Mouse (Mus musculus): ENCODE data around the gene Speer4a. TPM values are rescaled to one million over a fixed set of nuclear protein-coding genes. Genes with fewer than 3 reads are reported as not detected.
"Not testable (repeated sequence)": the region's sequence is repeated elsewhere in the genome, so short reads cannot be mapped to it uniquely, and the experiment has no call there.

Speer4a gene
- polyA plus RNA-seq (2015; fragmentation: Nextera tagmentation; extraction: Ambion mirVana), result not detected in 2 replicates

- H3K9me3 ChIP-seq (ENCODE audit: control insufficient read depth, low read length); H3K4me2 ChIP-seq (ENCODE audit: low read depth, low read length); H3K9ac ChIP-seq (ENCODE audit: low read depth, low read length); H3K4me1 ChIP-seq (ENCODE audit: control insufficient read depth, insufficient read depth, low read length); H3K27ac ChIP-seq (ENCODE audit: low read length); ATAC-seq; H3K27me3 ChIP-seq (replicated peaks; ENCODE audit: control insufficient read depth, insufficient read depth, low read length); H3K36me3 ChIP-seq (ENCODE audit: control insufficient read depth, insufficient read depth, low read length); H3K4me3 ChIP-seq (ENCODE audit: low read length): not testable (repeated sequence)
- 74% methylated on average over 2 of the region's 2 CpGs for WGBS
These were observed at the start of gene Speer4a for GRCm38 (mm10) chr5:26039458-26039857. Speer4a (minus strand) TSS chr5:26039558.

GRCm38 (mm10) chr5:26079023-26079422 is 39.7 kb upstream of the Speer4a start:
- not testable (repeated sequence) for H3K9me3 ChIP-seq (ENCODE audit: control insufficient read depth, low read length); ATAC-seq; H3K27me3 ChIP-seq (replicated peaks; ENCODE audit: control insufficient read depth, insufficient read depth, low read length); H3K4me2 ChIP-seq (ENCODE audit: low read depth, low read length); H3K4me3 ChIP-seq (ENCODE audit: low read length); H3K27ac ChIP-seq (ENCODE audit: low read length); H3K9ac ChIP-seq (ENCODE audit: low read depth, low read length); H3K36me3 ChIP-seq (ENCODE audit: control insufficient read depth, insufficient read depth, low read length); H3K4me1 ChIP-seq (ENCODE audit: control insufficient read depth, insufficient read depth, low read length)

GRCm38 (mm10) chr5:26070716-26071115 is 31.4 kb upstream of the Speer4a start:
- no peak for ATAC-seq
- 87% methylated on average over 24 of the region's 24 CpGs for WGBS
- Histone ChIP-seq H3K27ac (ENCODE audit: low read length) (no peak overlapping the region), H3K36me3 (ENCODE audit: control insufficient read depth, insufficient read depth, low read length) (no peaks in the 10 kb centered on the region), H3K27me3 (replicated peaks; ENCODE audit: control insufficient read depth, insufficient read depth, low read length) (no peaks in the 10 kb centered on the region), H3K4me1 (ENCODE audit: control insufficient read depth, insufficient read depth, low read length) (no peaks in the 10 kb centered on the region), H3K9ac (ENCODE audit: low read depth, low read length) (no peak overlapping the region), H3K9me3 (ENCODE audit: control insufficient read depth, low read length) (no peaks in the 10 kb centered on the region), H3K4me3 (ENCODE audit: low read length) (no peak overlapping the region), H3K4me2 (ENCODE audit: low read depth, low read length) (no peak overlapping the region)

DNA sequence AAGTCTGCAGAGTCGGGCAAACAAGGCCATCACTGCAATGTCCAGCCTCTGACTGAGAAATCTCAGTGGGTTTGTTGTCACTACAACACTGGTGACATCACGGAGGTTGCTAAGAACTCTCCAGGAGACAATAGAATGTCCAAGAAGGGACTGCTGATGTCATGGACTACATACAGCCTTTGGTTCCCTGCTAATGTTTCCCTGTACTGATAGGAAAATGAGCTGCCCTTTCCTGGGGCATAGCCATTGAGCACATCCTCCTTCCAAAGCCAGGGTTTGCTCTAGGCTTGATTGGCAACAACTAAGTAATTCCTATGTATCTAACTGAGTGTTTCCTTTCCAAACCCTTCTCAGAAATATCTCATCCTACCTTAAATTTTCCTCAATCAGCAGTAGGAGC is 19.1 kb upstream of the Speer4a start, which contains the start of gene Gm7347:
Gm7347 (minus strand) TSS at position 101 of the 400 bp plus-strand sequence.
- H3K4me1 ChIP-seq (ENCODE audit: control insufficient read depth, insufficient read depth, low read length); H3K36me3 ChIP-seq (ENCODE audit: control insufficient read depth, insufficient read depth, low read length); H3K9ac ChIP-seq (ENCODE audit: low read depth, low read length); ATAC-seq; H3K4me3 ChIP-seq (ENCODE audit: low read length); H3K4me2 ChIP-seq (ENCODE audit: low read depth, low read length); H3K27ac ChIP-seq (ENCODE audit: low read length); H3K27me3 ChIP-seq (replicated peaks; ENCODE audit: control insufficient read depth, insufficient read depth, low read length); H3K9me3 ChIP-seq (ENCODE audit: control insufficient read depth, low read length): not testable (repeated sequence)
- whole genome bisulfite sequencing, result no CpG with 5 or more reads among the region's 2 CpGs

- no CpG with 5 or more reads among the region's 3 CpGs for WGBS
- not testable (repeated sequence) for H3K4me2 ChIP-seq (ENCODE audit: low read depth, low read length); H3K27me3 ChIP-seq (replicated peaks; ENCODE audit: control insufficient read depth, insufficient read depth, low read length); H3K4me1 ChIP-seq (ENCODE audit: control insufficient read depth, insufficient read depth, low read length); H3K9ac ChIP-seq (ENCODE audit: low read depth, low read length); ATAC-seq; H3K4me3 ChIP-seq (ENCODE audit: low read length); H3K9me3 ChIP-seq (ENCODE audit: control insufficient read depth, low read length); H3K27ac ChIP-seq (ENCODE audit: low read length); H3K36me3 ChIP-seq (ENCODE audit: control insufficient read depth, insufficient read depth, low read length)
These were observed 16.5 kb downstream of the Speer4a start, which contains the start of gene Gm5862 for GRCm38 (mm10) chr5:26022816-26023215. Gm5862 (minus strand) TSS chr5:26022916.

DNA sequence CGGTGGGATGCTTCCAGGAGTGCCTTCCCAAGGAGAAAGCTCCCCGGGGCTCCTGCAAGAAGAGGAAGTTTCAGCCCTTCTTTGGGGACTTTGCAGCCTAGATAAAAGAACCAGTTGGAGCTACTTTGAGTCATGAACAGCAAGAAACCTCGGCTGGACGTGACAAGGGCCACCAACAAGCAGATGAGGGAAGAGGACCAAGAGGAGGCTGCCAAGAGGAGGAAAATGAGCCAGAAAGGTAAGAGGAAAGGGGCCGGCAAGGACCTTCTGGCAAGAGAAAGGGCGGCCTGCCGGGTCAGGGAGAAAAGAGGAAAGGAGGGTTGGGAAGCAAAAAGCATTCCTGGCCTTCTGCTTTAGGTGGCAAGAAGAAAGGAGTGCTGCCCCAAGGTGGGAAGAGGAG is 31.7 kb downstream of the Speer4a start:
- H3K9me3 ChIP-seq (ENCODE audit: control insufficient read depth, low read length); H3K4me3 ChIP-seq (ENCODE audit: low read length); H3K4me2 ChIP-seq (ENCODE audit: low read depth, low read length); H3K4me1 ChIP-seq (ENCODE audit: control insufficient read depth, insufficient read depth, low read length); H3K27me3 ChIP-seq (replicated peaks; ENCODE audit: control insufficient read depth, insufficient read depth, low read length); H3K27ac ChIP-seq (ENCODE audit: low read length); H3K36me3 ChIP-seq (ENCODE audit: control insufficient read depth, insufficient read depth, low read length); ATAC-seq; H3K9ac ChIP-seq (ENCODE audit: low read depth, low read length): not testable (repeated sequence)
- WGBS, result 68% methylated on average over 6 of the region's 7 CpGs

- Histone ChIP-seq H3K4me2 (ENCODE audit: low read depth, low read length) (peak overlapping the region; percentile 46), H3K4me3 (ENCODE audit: low read length) (peak overlapping the region; percentile 36)
- not testable (repeated sequence) for H3K4me1 ChIP-seq (ENCODE audit: control insufficient read depth, insufficient read depth, low read length); H3K9me3 ChIP-seq (ENCODE audit: control insufficient read depth, low read length); H3K27ac ChIP-seq (ENCODE audit: low read length); H3K9ac ChIP-seq (ENCODE audit: low read depth, low read length); H3K36me3 ChIP-seq (ENCODE audit: control insufficient read depth, insufficient read depth, low read length); H3K27me3 ChIP-seq (replicated peaks; ENCODE audit: control insufficient read depth, insufficient read depth, low read length)
- peak; percentile 73 for ATAC-seq
- 14% methylated on average over 45 of the region's 45 CpGs for WGBS
These were observed 32.2 kb downstream of the Speer4a start for GRCm38 (mm10) chr5:26006937-26007695.

- not testable (repeated sequence) for H3K9ac ChIP-seq (ENCODE audit: low read depth, low read length); H3K4me2 ChIP-seq (ENCODE audit: low read depth, low read length); H3K4me1 ChIP-seq (ENCODE audit: control insufficient read depth, insufficient read depth, low read length); H3K27ac ChIP-seq (ENCODE audit: low read length); H3K9me3 ChIP-seq (ENCODE audit: control insufficient read depth, low read length); ATAC-seq; H3K4me3 ChIP-seq (ENCODE audit: low read length); H3K36me3 ChIP-seq (ENCODE audit: control insufficient read depth, insufficient read depth, low read length); H3K27me3 ChIP-seq (replicated peaks; ENCODE audit: control insufficient read depth, insufficient read depth, low read length)
- 92% methylated on average over 1 of the region's 2 CpGs for WGBS
These were observed 34.7 kb downstream of the Speer4a start, which contains the start of gene Gm1979 for GRCm38 (mm10) chr5:26004698-26005097. Gm1979 (minus strand) TSS chr5:26004798.

DNA sequence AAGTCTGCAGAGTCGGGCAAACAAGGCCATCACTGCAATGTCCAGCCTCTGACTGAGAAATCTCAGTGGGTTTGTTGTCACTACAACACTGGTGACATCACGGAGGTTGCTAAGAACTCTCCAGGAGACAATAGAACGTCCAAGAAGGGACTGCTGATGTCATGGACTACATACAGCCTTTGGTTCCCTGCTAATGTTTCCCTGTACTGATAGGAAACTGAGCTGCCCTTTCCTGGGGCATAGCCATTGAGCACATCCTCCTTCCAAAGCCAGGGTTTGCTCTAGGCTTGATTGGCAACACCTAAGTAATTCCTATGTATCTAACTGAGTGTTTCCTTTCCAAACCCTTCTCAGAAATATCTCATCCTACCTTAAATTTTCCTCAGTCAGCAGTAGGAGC is 50.8 kb downstream of the Speer4a start, which contains the start of gene Gm21698:
Gm21698 (minus strand) TSS at position 101 of the 400 bp plus-strand sequence.
- not testable (repeated sequence) for H3K4me1 ChIP-seq (ENCODE audit: control insufficient read depth, insufficient read depth, low read length); H3K4me3 ChIP-seq (ENCODE audit: low read length); H3K36me3 ChIP-seq (ENCODE audit: control insufficient read depth, insufficient read depth, low read length); ATAC-seq; H3K27ac ChIP-seq (ENCODE audit: low read length); H3K9ac ChIP-seq (ENCODE audit: low read depth, low read length); H3K4me2 ChIP-seq (ENCODE audit: low read depth, low read length); H3K9me3 ChIP-seq (ENCODE audit: control insufficient read depth, low read length); H3K27me3 ChIP-seq (replicated peaks; ENCODE audit: control insufficient read depth, insufficient read depth, low read length)
- no CpG with 5 or more reads among the region's 3 CpGs for WGBS

Data from intestine, embryonic 16.5 days (tissue).